Mouse (Mus musculus): ENCODE data around the gene Ccna1. TPM values are rescaled to one million over a fixed set of nuclear protein-coding genes. Genes with fewer than 3 reads are reported as not detected.

Gene Ccna1
- polyA plus RNA-seq, 1 experiment from 2014 or later = 14.6 TPM

- Histone ChIP-seq H3K36me3 (no peaks in the 10 kb centered on the region), H3K9me3 (replicated peaks) (no peaks in the 10 kb centered on the region), H3K4me2 (replicated peaks) (no peak overlapping the region), H3K4me1 (no peaks in the 10 kb centered on the region), H3K27me3 (peaks cover 7% of the 10 kb centered on the region; the same call in 1 of the 2 replicates), H3K27ac (replicated peaks) (no peak overlapping the region), H3K9ac (no peak overlapping the region), H3K4me3 (replicated peaks) (no peak overlapping the region)
- 60% methylated on average over 14 of the region's 14 CpGs for WGBS
- ATAC-seq (ENCODE audit: insufficient number of reproducible peaks, low FRiP score, low TSS enrichment, low read depth) = no peak
These were observed 10.7 kb upstream of the Ccna1 start for GRCm38 (mm10) chr3:55065738-55066665.

DNA sequence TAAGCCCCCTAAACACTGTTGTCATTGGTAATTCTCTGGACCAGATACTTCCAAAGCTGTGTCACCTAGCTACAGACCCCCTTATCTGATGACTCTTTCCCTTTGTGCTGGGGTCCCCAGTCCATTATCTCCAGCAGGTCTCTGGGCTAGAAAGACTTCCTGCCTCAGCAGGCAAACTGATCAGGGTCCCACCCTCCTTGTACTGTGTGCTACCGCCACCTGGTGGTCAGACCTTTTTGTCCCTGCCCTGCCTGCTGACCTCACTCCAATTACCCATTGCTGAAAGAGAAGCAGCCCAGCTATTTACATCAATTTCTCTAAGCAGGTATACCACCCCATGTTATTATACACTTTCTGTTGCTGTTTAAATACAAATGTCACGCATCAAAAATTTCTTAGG is 9.1 kb upstream of the Ccna1 start:
- ATAC-seq (ENCODE audit: insufficient number of reproducible peaks, low FRiP score, low TSS enrichment, low read depth) = no peak
- Histone ChIP-seq H3K4me1 (no peaks in the 10 kb centered on the region), H3K9ac (no peak overlapping the region), H3K4me3 (replicated peaks) (no peak overlapping the region), H3K4me2 (replicated peaks) (no peak overlapping the region), H3K27ac (replicated peaks) (no peak overlapping the region), H3K27me3 (peaks cover 7% of the 10 kb centered on the region; the same call in 1 of the 2 replicates), H3K9me3 (replicated peaks) (no peaks in the 10 kb centered on the region), H3K36me3 (no peaks in the 10 kb centered on the region)
- 8% methylated on average over 2 of the region's 2 CpGs for WGBS

DNA sequence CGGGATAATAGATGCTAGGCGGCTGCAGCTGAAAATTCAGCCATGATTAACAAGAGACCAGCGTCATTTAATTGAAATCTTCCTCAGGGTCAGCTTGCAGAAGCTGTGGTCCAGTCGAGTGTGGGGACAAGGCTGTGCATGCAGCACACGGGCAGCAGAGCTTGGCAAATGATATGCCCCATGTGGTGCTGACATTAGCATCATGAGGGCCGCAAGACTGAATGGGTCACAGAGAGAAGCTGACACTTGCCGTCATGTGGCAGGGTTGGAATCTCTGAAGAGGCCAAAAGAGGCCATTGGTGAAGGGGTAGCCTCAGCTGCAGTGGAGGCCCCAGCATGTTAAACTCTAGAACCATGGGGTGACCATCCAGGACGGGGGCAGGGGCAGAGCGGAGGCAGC is 7.4 kb upstream of the Ccna1 start:
- Histone ChIP-seq H3K4me3 (replicated peaks) (no peak overlapping the region), H3K36me3 (no peaks in the 10 kb centered on the region), H3K4me2 (replicated peaks) (no peak overlapping the region), H3K27me3 (peaks cover 4% of the 10 kb centered on the region; the same call in 1 of the 2 replicates), H3K9ac (no peak overlapping the region), H3K27ac (replicated peaks) (no peak overlapping the region), H3K4me1 (no peaks in the 10 kb centered on the region), H3K9me3 (replicated peaks) (no peaks in the 10 kb centered on the region)
- WGBS = 67% methylated on average over 9 of the region's 9 CpGs
- no peak for ATAC-seq (ENCODE audit: insufficient number of reproducible peaks, low FRiP score, low TSS enrichment, low read depth)

- no peak overlapping the region for H3K27ac ChIP-seq (replicated peaks)
- peaks cover 14% of the 10 kb centered on the region for H3K4me1 ChIP-seq
- ATAC-seq (ENCODE audit: insufficient number of reproducible peaks, low FRiP score, low TSS enrichment, low read depth) = no peak
- peaks cover 24% of the 10 kb centered on the region for H3K27me3 ChIP-seq
- 58% methylated on average over 8 of the region's 8 CpGs for WGBS
- H3K9ac ChIP-seq = no peak overlapping the region
- no peak overlapping the region for H3K4me2 ChIP-seq (replicated peaks)
- no peaks in the 10 kb centered on the region for H3K36me3 ChIP-seq
- H3K9me3 ChIP-seq (replicated peaks) = no peaks in the 10 kb centered on the region
- no peak overlapping the region for H3K4me3 ChIP-seq (replicated peaks)
These were observed 1.1 kb upstream of the Ccna1 start for GRCm38 (mm10) chr3:55056376-55056775.

DNA sequence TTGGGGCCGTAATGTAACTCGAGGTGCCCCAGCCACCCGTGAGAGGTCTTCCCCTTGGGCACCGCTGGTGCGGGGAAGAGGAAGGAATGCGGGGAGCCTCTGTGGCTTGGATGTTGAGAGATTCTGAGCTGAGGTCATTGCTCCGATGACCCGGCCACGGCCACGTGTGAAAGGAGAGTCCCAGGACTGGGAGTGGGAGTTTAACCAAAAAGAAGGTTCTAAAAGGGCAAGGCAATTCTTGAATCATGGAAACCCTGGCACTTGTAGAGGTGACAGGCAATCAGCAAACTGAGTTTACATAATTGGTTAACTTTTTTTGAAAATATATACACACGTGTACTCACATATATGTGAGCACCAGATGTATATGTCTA is 433 bp upstream of the Ccna1 start:
- H3K9me3 ChIP-seq (replicated peaks) = no peaks in the 10 kb centered on the region
- no peaks in the 10 kb centered on the region for H3K36me3 ChIP-seq
- peaks cover 14% of the 10 kb centered on the region for H3K4me1 ChIP-seq
- H3K4me2 ChIP-seq (replicated peaks) = peak overlapping the region; percentile 100
- H3K27me3 ChIP-seq = peaks cover 24% of the 10 kb centered on the region
- whole genome bisulfite sequencing = 8% methylated on average over 11 of the region's 11 CpGs
- peak overlapping the region; percentile 57 for H3K4me3 ChIP-seq (replicated peaks)
- peak overlapping the region; percentile 33; the same call in 1 of the 2 replicates for H3K9ac ChIP-seq
- ATAC-seq (ENCODE audit: insufficient number of reproducible peaks, low FRiP score, low TSS enrichment, low read depth) = no peak
- no peak overlapping the region for H3K27ac ChIP-seq (replicated peaks)

DNA sequence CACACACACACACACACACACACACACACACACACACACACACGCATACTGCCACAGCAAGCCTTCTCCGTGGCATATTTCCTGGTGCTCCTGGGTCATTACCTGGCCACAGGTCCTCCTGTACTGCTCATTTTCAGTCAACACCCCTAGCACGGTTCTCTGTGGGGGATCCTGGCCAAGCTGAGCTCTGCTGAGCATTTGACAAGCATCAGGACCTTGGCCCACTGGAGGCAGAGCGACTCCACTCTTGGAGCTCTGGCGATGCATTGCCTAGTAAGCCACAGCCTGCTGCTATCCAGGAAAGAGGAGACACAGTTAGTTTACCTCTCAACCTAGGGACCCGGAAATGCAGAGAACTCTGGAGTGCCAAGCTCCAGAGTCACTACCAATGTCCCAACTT is 1.1 kb downstream of the Ccna1 start:
- Histone ChIP-seq H3K9ac (no peak overlapping the region), H3K36me3 (no peaks in the 10 kb centered on the region), H3K27ac (replicated peaks) (no peak overlapping the region), H3K27me3 (peaks cover 26% of the 10 kb centered on the region), H3K9me3 (replicated peaks) (no peaks in the 10 kb centered on the region), H3K4me2 (replicated peaks) (peak overlapping the region; percentile 100), H3K4me1 (peaks cover 14% of the 10 kb centered on the region), H3K4me3 (replicated peaks) (peak overlapping the region; percentile 57; the same call in 1 of the 2 replicates)
- WGBS = 50% methylated on average over 6 of the region's 6 CpGs
- ATAC-seq (ENCODE audit: insufficient number of reproducible peaks, low FRiP score, low TSS enrichment, low read depth) = no peak

DNA sequence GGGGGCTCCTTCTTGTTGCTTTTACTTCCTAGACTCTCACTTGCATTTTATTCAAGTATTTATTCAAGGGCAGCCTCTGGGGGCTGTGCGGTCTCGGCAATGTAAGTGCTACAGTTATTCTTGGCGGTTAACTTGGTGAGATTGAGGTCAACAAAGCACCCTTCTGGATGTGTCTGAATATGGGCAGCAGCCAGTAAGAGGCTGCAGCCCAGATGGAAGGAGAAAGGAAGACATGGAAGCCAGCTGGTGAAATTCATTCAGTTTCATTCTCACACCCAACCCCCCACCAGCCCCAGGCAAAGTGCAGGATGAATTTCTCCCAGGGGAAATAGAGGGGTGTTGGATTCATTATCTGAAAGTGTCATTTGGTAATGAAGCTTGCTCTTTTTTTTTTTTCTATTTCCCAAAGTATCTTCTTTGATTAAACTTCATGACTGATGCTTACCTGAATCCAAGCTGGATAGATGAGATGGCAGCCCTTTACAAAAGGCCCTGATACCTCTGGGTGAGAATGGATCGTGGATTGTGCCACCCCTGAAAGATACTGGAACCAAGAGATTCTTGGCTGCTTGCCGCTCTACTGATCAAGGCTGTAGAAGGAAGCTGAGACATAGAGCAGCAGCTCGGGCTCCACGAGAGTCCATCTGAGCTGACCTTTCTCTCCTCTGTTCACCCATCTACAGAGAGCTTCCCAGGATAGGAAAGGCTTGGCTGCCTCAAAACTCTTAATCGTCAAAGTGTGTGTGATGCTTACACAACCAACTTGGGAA is 10.5 kb downstream of the Ccna1 start:
- 73% methylated on average over 8 of the region's 8 CpGs for WGBS
- Histone ChIP-seq H3K36me3 (no peaks in the 10 kb centered on the region), H3K9me3 (replicated peaks) (no peaks in the 10 kb centered on the region), H3K4me2 (replicated peaks) (no peak overlapping the region), H3K9ac (no peak overlapping the region), H3K27ac (replicated peaks) (no peak overlapping the region), H3K4me1 (no peaks in the 10 kb centered on the region), H3K27me3 (no peaks in the 10 kb centered on the region), H3K4me3 (replicated peaks) (no peak overlapping the region)
- ATAC-seq (ENCODE audit: insufficient number of reproducible peaks, low FRiP score, low TSS enrichment, low read depth) = no peak

- Histone ChIP-seq H3K9ac (no peak overlapping the region), H3K4me1 (no peaks in the 10 kb centered on the region), H3K27me3 (no peaks in the 10 kb centered on the region), H3K27ac (replicated peaks) (no peak overlapping the region), H3K4me2 (replicated peaks) (no peak overlapping the region), H3K36me3 (no peaks in the 10 kb centered on the region), H3K4me3 (replicated peaks) (no peak overlapping the region), H3K9me3 (replicated peaks) (no peaks in the 10 kb centered on the region)
- 80% methylated on average over 5 of the region's 5 CpGs for WGBS
- ATAC-seq (ENCODE audit: insufficient number of reproducible peaks, low FRiP score, low TSS enrichment, low read depth) = no peak
These were observed 17.7 kb downstream of the Ccna1 start for GRCm38 (mm10) chr3:55037608-55038007.

- Histone ChIP-seq H3K27ac (replicated peaks) (no peak overlapping the region), H3K27me3 (no peaks in the 10 kb centered on the region), H3K4me3 (replicated peaks) (no peak overlapping the region), H3K9me3 (replicated peaks) (no peaks in the 10 kb centered on the region), H3K36me3 (no peaks in the 10 kb centered on the region), H3K9ac (no peak overlapping the region), H3K4me2 (replicated peaks) (no peak overlapping the region), H3K4me1 (no peaks in the 10 kb centered on the region)
- ATAC-seq (ENCODE audit: insufficient number of reproducible peaks, low FRiP score, low TSS enrichment, low read depth) = no peak
- whole genome bisulfite sequencing = 74% methylated on average over 7 of the region's 7 CpGs
These were observed 27.9 kb downstream of the Ccna1 start for GRCm38 (mm10) chr3:55027271-55027840.

- no peak for ATAC-seq (ENCODE audit: insufficient number of reproducible peaks, low FRiP score, low TSS enrichment, low read depth)
- Histone ChIP-seq H3K27me3 (no peaks in the 10 kb centered on the region), H3K4me1 (no peaks in the 10 kb centered on the region), H3K4me3 (replicated peaks) (no peak overlapping the region), H3K9ac (no peak overlapping the region), H3K9me3 (replicated peaks) (0 out of 2 replicates have a peak, but pooled peaks cover 3% of the 10 kb centered on the region), H3K4me2 (replicated peaks) (no peak overlapping the region), H3K36me3 (no peaks in the 10 kb centered on the region), H3K27ac (replicated peaks) (no peak overlapping the region)
- 72% methylated on average over 3 of the region's 3 CpGs for WGBS
These were observed 29.8 kb downstream of the Ccna1 start for GRCm38 (mm10) chr3:55025502-55025901.

GRCm38 (mm10) chr3:55023347-55023746 is 32.0 kb downstream of the Ccna1 start:
- no peak for ATAC-seq (ENCODE audit: insufficient number of reproducible peaks, low FRiP score, low TSS enrichment, low read depth)
- Histone ChIP-seq H3K9me3 (replicated peaks) (0 out of 2 replicates have a peak, but pooled peaks cover 3% of the 10 kb centered on the region), H3K27me3 (no peaks in the 10 kb centered on the region), H3K4me3 (replicated peaks) (no peak overlapping the region), H3K9ac (no peak overlapping the region), H3K4me1 (no peaks in the 10 kb centered on the region), H3K36me3 (no peaks in the 10 kb centered on the region), H3K4me2 (replicated peaks) (no peak overlapping the region), H3K27ac (replicated peaks) (no peak overlapping the region)
- WGBS = 95% methylated on average over 1 of the region's 1 CpGs
